Mouse (Mus musculus): ENCODE measurements at regions not wholly inside any gene's neighbourhood (a gene's known extent, or its start where the extent isn't known, plus 50 kb on each side); places are given as distances from the start of the nearest gene placed in this dataset.

GRCm38 (mm10) chr3:144012173-144012572 lies 192.8 kb downstream of the Lmo4 start:
- no peak overlapping the region for H3K9ac ChIP-seq (replicated peaks; ENCODE audit: low read length)
- 70% methylated on average over 3 of the region's 3 CpGs for WGBS
- no peaks in the 10 kb centered on the region for H3K4me1 ChIP-seq (ENCODE audit: control insufficient read depth, insufficient read depth, low read length)
- DNase-seq (no peak), ATAC-seq (ENCODE audit: low FRiP score, low TSS enrichment) (no peak)
- no peaks in the 10 kb centered on the region for H3K36me3 ChIP-seq (ENCODE audit: control insufficient read depth, insufficient read depth, low read length)
- H3K4me3 ChIP-seq (replicated peaks; ENCODE audit: low read depth, low read length): no peak overlapping the region
- no peak overlapping the region for H3K27ac ChIP-seq (replicated peaks; ENCODE audit: low read depth, low read length)
- H3K4me2 ChIP-seq (ENCODE audit: low read length): no peak overlapping the region
- H3K27me3 ChIP-seq (ENCODE audit: control insufficient read depth, insufficient read depth, low read length): no peaks in the 10 kb centered on the region
- no peaks in the 10 kb centered on the region for H3K9me3 ChIP-seq (ENCODE audit: control insufficient read depth, low read length)

- H3K9ac ChIP-seq (replicated peaks; ENCODE audit: low read length): no peak overlapping the region
- H3K4me2 ChIP-seq (ENCODE audit: low read length): no peak overlapping the region
- DNase-seq (peak; percentile 8), ATAC-seq (ENCODE audit: low FRiP score, low TSS enrichment) (no peak)
- H3K4me3 ChIP-seq (replicated peaks; ENCODE audit: low read depth, low read length): no peak overlapping the region
- WGBS: 75% methylated on average over 12 of the region's 12 CpGs
- H3K4me1 ChIP-seq (ENCODE audit: control insufficient read depth, insufficient read depth, low read length): no peaks in the 10 kb centered on the region
- no peaks in the 10 kb centered on the region for H3K9me3 ChIP-seq (ENCODE audit: control insufficient read depth, low read length)
- H3K36me3 ChIP-seq (ENCODE audit: control insufficient read depth, insufficient read depth, low read length): no peaks in the 10 kb centered on the region
- no peaks in the 10 kb centered on the region for H3K27me3 ChIP-seq (ENCODE audit: control insufficient read depth, insufficient read depth, low read length)
- H3K27ac ChIP-seq (replicated peaks; ENCODE audit: low read depth, low read length): no peak overlapping the region
These were observed 193.5 kb downstream of the Lmo4 start for GRCm38 (mm10) chr3:144011456-144012025.

DNA sequence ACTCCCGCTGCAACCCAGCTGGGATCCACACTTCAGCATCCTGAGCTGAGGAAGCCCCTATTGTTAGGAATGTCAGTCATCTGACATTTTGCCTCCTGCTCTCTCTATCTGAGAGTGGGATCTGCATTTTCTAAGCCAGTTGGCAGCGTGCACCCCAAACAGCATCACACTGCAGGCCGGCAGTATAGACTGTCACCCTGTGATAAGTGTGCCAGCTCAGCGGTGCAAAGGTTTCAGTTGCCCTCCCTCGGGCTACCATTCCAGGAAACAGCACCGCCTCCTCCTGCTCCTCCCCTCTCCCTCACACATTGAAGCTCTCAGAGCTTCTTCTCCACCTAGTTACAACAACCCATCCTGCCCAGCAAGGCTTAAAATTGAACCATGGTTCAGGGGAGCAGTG lies 194.5 kb downstream of the Lmo4 start:
- DNase-seq (peak; percentile 7), ATAC-seq (ENCODE audit: low FRiP score, low TSS enrichment) (no peak)
- WGBS: 38% methylated on average over 6 of the region's 6 CpGs
- Histone ChIP-seq H3K4me2 (ENCODE audit: low read length) (no peak overlapping the region), H3K27me3 (ENCODE audit: control insufficient read depth, insufficient read depth, low read length) (no peaks in the 10 kb centered on the region), H3K36me3 (ENCODE audit: control insufficient read depth, insufficient read depth, low read length) (no peaks in the 10 kb centered on the region), H3K9me3 (ENCODE audit: control insufficient read depth, low read length) (no peaks in the 10 kb centered on the region), H3K4me3 (replicated peaks; ENCODE audit: low read depth, low read length) (no peak overlapping the region), H3K9ac (replicated peaks; ENCODE audit: low read length) (no peak overlapping the region), H3K4me1 (ENCODE audit: control insufficient read depth, insufficient read depth, low read length) (no peaks in the 10 kb centered on the region), H3K27ac (replicated peaks; ENCODE audit: low read depth, low read length) (no peak overlapping the region)

- Histone ChIP-seq H3K9ac (replicated peaks; ENCODE audit: low read length) (no peak overlapping the region), H3K36me3 (ENCODE audit: control insufficient read depth, insufficient read depth, low read length) (no peaks in the 10 kb centered on the region), H3K27me3 (ENCODE audit: control insufficient read depth, insufficient read depth, low read length) (no peaks in the 10 kb centered on the region), H3K27ac (replicated peaks; ENCODE audit: low read depth, low read length) (no peak overlapping the region), H3K4me1 (ENCODE audit: control insufficient read depth, insufficient read depth, low read length) (no peaks in the 10 kb centered on the region), H3K9me3 (ENCODE audit: control insufficient read depth, low read length) (no peaks in the 10 kb centered on the region), H3K4me2 (ENCODE audit: low read length) (no peak overlapping the region), H3K4me3 (replicated peaks; ENCODE audit: low read depth, low read length) (no peak overlapping the region)
- no peak for ATAC-seq (ENCODE audit: low FRiP score, low TSS enrichment)
- WGBS: 35% methylated on average over 4 of the region's 4 CpGs
- no peak for DNase-seq
These were observed 197.9 kb downstream of the Lmo4 start for GRCm38 (mm10) chr3:144007111-144007619.

- no peak overlapping the region for H3K4me3 ChIP-seq (replicated peaks; ENCODE audit: low read depth, low read length)
- ATAC-seq (ENCODE audit: low FRiP score, low TSS enrichment): no peak
- H3K4me1 ChIP-seq (ENCODE audit: control insufficient read depth, insufficient read depth, low read length): no peaks in the 10 kb centered on the region
- no peak for DNase-seq
- H3K27me3 ChIP-seq (ENCODE audit: control insufficient read depth, insufficient read depth, low read length): no peaks in the 10 kb centered on the region
- H3K9me3 ChIP-seq (ENCODE audit: control insufficient read depth, low read length): no peaks in the 10 kb centered on the region
- 59% methylated on average over 8 of the region's 8 CpGs for WGBS
- H3K4me2 ChIP-seq (ENCODE audit: low read length): no peak overlapping the region
- H3K27ac ChIP-seq (replicated peaks; ENCODE audit: low read depth, low read length): no peak overlapping the region
- no peak overlapping the region for H3K9ac ChIP-seq (replicated peaks; ENCODE audit: low read length)
- no peaks in the 10 kb centered on the region for H3K36me3 ChIP-seq (ENCODE audit: control insufficient read depth, insufficient read depth, low read length)
These were observed 207.1 kb downstream of the Lmo4 start for GRCm38 (mm10) chr3:143997909-143998308.

GRCm38 (mm10) chr3:143995045-143995444 lies 210.0 kb downstream of the Lmo4 start:
- H3K9ac ChIP-seq (replicated peaks; ENCODE audit: low read length): no peak overlapping the region
- DNase-seq (no peak), ATAC-seq (ENCODE audit: low FRiP score, low TSS enrichment) (0 out of 2 replicates have a peak, but pooled peaks have one; percentile 11)

DNA sequence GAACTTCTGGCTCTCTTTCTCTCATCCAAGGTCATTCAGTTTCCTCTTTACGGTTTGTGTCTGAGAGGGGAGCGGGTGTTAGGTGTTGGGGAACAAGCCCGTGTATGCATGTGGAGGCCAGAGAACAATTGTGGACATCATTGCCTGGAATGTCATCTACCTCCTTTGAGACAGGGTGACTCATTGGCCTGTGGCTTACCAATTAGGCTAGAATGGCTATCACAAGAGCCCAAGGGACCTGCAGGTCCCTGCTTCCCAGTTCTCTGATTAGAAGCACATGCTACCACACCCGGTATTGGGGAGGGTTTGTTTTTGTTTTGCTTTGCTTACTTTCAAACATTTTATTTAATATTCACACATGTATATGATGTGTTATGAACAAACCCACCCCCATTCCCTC lies 216.0 kb downstream of the Lmo4 start:
- no peaks in the 10 kb centered on the region for H3K4me1 ChIP-seq (ENCODE audit: control insufficient read depth, insufficient read depth, low read length)
- no peak for ATAC-seq (ENCODE audit: low FRiP score, low TSS enrichment)

More at GRCm38 (mm10) chr3:143995045-143995444, 210.0 kb downstream of the Lmo4 start:
- H3K9me3 ChIP-seq (ENCODE audit: control insufficient read depth, low read length): no peaks in the 10 kb centered on the region
- no peaks in the 10 kb centered on the region for H3K4me1 ChIP-seq (ENCODE audit: control insufficient read depth, insufficient read depth, low read length)
- no peak overlapping the region for H3K4me2 ChIP-seq (ENCODE audit: low read length)
- 92% methylated on average over 3 of the region's 3 CpGs for WGBS
- H3K27me3 ChIP-seq (ENCODE audit: control insufficient read depth, insufficient read depth, low read length): no peaks in the 10 kb centered on the region
- H3K27ac ChIP-seq (replicated peaks; ENCODE audit: low read depth, low read length): no peak overlapping the region
- no peak overlapping the region for H3K4me3 ChIP-seq (replicated peaks; ENCODE audit: low read depth, low read length)
- H3K36me3 ChIP-seq (ENCODE audit: control insufficient read depth, insufficient read depth, low read length): no peaks in the 10 kb centered on the region

GRCm38 (mm10) chr3:143988037-143988436 lies 217.0 kb downstream of the Lmo4 start:
- Histone ChIP-seq H3K27ac (replicated peaks; ENCODE audit: low read depth, low read length) (no peak overlapping the region), H3K9me3 (ENCODE audit: control insufficient read depth, low read length) (no peaks in the 10 kb centered on the region), H3K4me1 (ENCODE audit: control insufficient read depth, insufficient read depth, low read length) (no peaks in the 10 kb centered on the region), H3K9ac (replicated peaks; ENCODE audit: low read length) (no peak overlapping the region), H3K27me3 (ENCODE audit: control insufficient read depth, insufficient read depth, low read length) (no peaks in the 10 kb centered on the region), H3K4me2 (ENCODE audit: low read length) (no peak overlapping the region), H3K36me3 (ENCODE audit: control insufficient read depth, insufficient read depth, low read length) (no peaks in the 10 kb centered on the region), H3K4me3 (replicated peaks; ENCODE audit: low read depth, low read length) (no peak overlapping the region)
- DNase-seq (no peak), ATAC-seq (ENCODE audit: low FRiP score, low TSS enrichment) (no peak)
- WGBS: 96% methylated on average over 5 of the region's 5 CpGs

More for the DNA sequence above, 216.0 kb downstream of the Lmo4 start:
- DNase-seq: no peak
- no peak overlapping the region for H3K4me2 ChIP-seq (ENCODE audit: low read length)
- no peak overlapping the region for H3K27ac ChIP-seq (replicated peaks; ENCODE audit: low read depth, low read length)
- no peaks in the 10 kb centered on the region for H3K9me3 ChIP-seq (ENCODE audit: control insufficient read depth, low read length)
- 87% methylated on average over 4 of the region's 4 CpGs for WGBS
- no peak overlapping the region for H3K4me3 ChIP-seq (replicated peaks; ENCODE audit: low read depth, low read length)
- no peak overlapping the region for H3K9ac ChIP-seq (replicated peaks; ENCODE audit: low read length)
- H3K27me3 ChIP-seq (ENCODE audit: control insufficient read depth, insufficient read depth, low read length): no peaks in the 10 kb centered on the region
- no peaks in the 10 kb centered on the region for H3K36me3 ChIP-seq (ENCODE audit: control insufficient read depth, insufficient read depth, low read length)

DNA sequence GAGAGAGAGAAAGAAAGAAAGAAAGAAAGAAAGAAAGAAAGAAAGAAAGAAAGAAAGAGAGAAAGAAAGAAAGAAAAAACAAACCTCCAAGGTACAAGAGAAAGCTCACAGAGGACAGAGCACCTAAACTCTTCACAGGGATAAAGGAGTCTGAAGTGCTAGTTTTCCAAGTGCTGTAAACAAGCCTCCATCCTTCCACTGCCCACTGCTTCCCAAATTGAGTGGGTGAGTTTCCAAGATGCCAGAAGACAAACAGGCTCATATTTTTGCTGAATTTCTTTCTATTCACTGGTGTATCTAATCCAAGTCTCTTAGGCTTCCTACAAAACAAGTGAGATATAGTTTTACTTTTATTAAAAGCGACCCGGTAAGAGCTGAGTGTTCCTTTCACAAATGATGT lies 218.2 kb downstream of the Lmo4 start:
- no peaks in the 10 kb centered on the region for H3K36me3 ChIP-seq (ENCODE audit: control insufficient read depth, insufficient read depth, low read length)
- ATAC-seq (ENCODE audit: low FRiP score, low TSS enrichment) (no peak), DNase-seq (no peak)
- no peak overlapping the region for H3K27ac ChIP-seq (replicated peaks; ENCODE audit: low read depth, low read length)
- no peak overlapping the region for H3K4me2 ChIP-seq (ENCODE audit: low read length)
- no peaks in the 10 kb centered on the region for H3K4me1 ChIP-seq (ENCODE audit: control insufficient read depth, insufficient read depth, low read length)
- no peaks in the 10 kb centered on the region for H3K9me3 ChIP-seq (ENCODE audit: control insufficient read depth, low read length)
- H3K27me3 ChIP-seq (ENCODE audit: control insufficient read depth, insufficient read depth, low read length): no peaks in the 10 kb centered on the region
- H3K4me3 ChIP-seq (replicated peaks; ENCODE audit: low read depth, low read length): no peak overlapping the region
- WGBS: 96% methylated on average over 2 of the region's 2 CpGs
- H3K9ac ChIP-seq (replicated peaks; ENCODE audit: low read length): no peak overlapping the region

All from midbrain, embryonic 14.5 days (tissue).